Mouse (Mus musculus): ENCODE results near the gene Msx1.
"Not testable (repeated sequence)": the region's sequence is repeated elsewhere in the genome, so short reads cannot be mapped to it uniquely, and the experiment has no call there.

The Msx1 gene

GRCm38 (mm10) chr5:37824461-37824795, at the start of gene Msx1:
Gene Msx1, minus strand, starts transcription at chr5:37824583.
- peak; percentile 91 for DNase-seq (ENCODE audit: low spot score)

- no peak for DNase-seq (ENCODE audit: low spot score)
Observed at GRCm38 (mm10) chr5:37865471-37865870, 41.1 kb upstream of the Msx1 start.

GRCm38 (mm10) chr5:37864309-37864708, 39.9 kb upstream of the Msx1 start:
- DNase-seq (ENCODE audit: low spot score) = no peak

- no peak for DNase-seq (ENCODE audit: low spot score)
Observed at GRCm38 (mm10) chr5:37860846-37861245, 36.5 kb upstream of the Msx1 start.

- no peak for DNase-seq (ENCODE audit: low spot score)
Observed at GRCm38 (mm10) chr5:37860151-37860721, 35.9 kb upstream of the Msx1 start.

- DNase-seq (ENCODE audit: low spot score) = no peak
Observed at GRCm38 (mm10) chr5:37857763-37858545, 33.6 kb upstream of the Msx1 start.

GRCm38 (mm10) chr5:37856057-37856456, 31.7 kb upstream of the Msx1 start:
- DNase-seq (ENCODE audit: low spot score) = no peak

GRCm38 (mm10) chr5:37854233-37854632, 29.9 kb upstream of the Msx1 start:
- no peak for DNase-seq (ENCODE audit: low spot score)

- no peak for DNase-seq (ENCODE audit: low spot score)
Observed at GRCm38 (mm10) chr5:37851305-37851982, 27.1 kb upstream of the Msx1 start.

GRCm38 (mm10) chr5:37848991-37849719, 24.8 kb upstream of the Msx1 start:
- DNase-seq (ENCODE audit: low spot score) = peak; percentile 83

- DNase-seq (ENCODE audit: low spot score) = no peak
Observed at GRCm38 (mm10) chr5:37836267-37836646, 11.9 kb upstream of the Msx1 start.

GRCm38 (mm10) chr5:37835590-37836266, 11.3 kb upstream of the Msx1 start:
- DNase-seq (ENCODE audit: low spot score) = no peak

GRCm38 (mm10) chr5:37832766-37833165, 8.4 kb upstream of the Msx1 start:
- no peak for DNase-seq (ENCODE audit: low spot score)

GRCm38 (mm10) chr5:37832031-37832430, 7.6 kb upstream of the Msx1 start:
- DNase-seq (ENCODE audit: low spot score) = no peak

- not testable (repeated sequence) for DNase-seq (ENCODE audit: low spot score)
Observed at GRCm38 (mm10) chr5:37830436-37830835, 6.1 kb upstream of the Msx1 start.

GRCm38 (mm10) chr5:37829926-37830325, 5.5 kb upstream of the Msx1 start:
- DNase-seq (ENCODE audit: low spot score) = no peak

- no peak for DNase-seq (ENCODE audit: low spot score)
Observed at GRCm38 (mm10) chr5:37829296-37829670, 4.9 kb upstream of the Msx1 start.

- no peak for DNase-seq (ENCODE audit: low spot score)
Observed at GRCm38 (mm10) chr5:37828591-37829295, 4.4 kb upstream of the Msx1 start.

- no peak for DNase-seq (ENCODE audit: low spot score)
Observed at GRCm38 (mm10) chr5:37828001-37828400, 3.6 kb upstream of the Msx1 start.

GRCm38 (mm10) chr5:37827626-37827950, 3.2 kb upstream of the Msx1 start:
- DNase-seq (ENCODE audit: low spot score) = no peak

All from yolk sac, embryonic 10.5 days (tissue).